Mouse (Mus musculus) layer of hippocampus, postnatal 14 days (tissue): ENCODE results near the gene Ccdc13. TPM values are rescaled to one million over a fixed set of nuclear protein-coding genes. Genes with fewer than 3 reads are reported as not detected.

Source experiments
- DNase-seq, 2 experiments: peaks; one replicate each; pipeline ENCODE4 v3.0.0; 2021 to 2022; ENCODE audit warnings: low spot score in 2 of 2, mixed read lengths in 1 of 2
- total RNA-seq, 2 experiments: library from RNA; stranded (reverse); gene quantifications; 2 replicates each; pipeline ENCODE4 v1.2.3; 2021

Ccdc13 gene
- total RNA-seq, 2 experiments from 2014 or later: 8.3 to 9.4 TPM

- DNase-seq: peak in 1 of 2 experiments; percentile 30
These were observed 31.7 kb downstream of the Ccdc13 start for GRCm38 (mm10) chr9:121807546-121807945.

GRCm38 (mm10) chr9:121802747-121803146 lies 36.5 kb downstream of the Ccdc13 start:
- DNase-seq: no peak

DNA sequence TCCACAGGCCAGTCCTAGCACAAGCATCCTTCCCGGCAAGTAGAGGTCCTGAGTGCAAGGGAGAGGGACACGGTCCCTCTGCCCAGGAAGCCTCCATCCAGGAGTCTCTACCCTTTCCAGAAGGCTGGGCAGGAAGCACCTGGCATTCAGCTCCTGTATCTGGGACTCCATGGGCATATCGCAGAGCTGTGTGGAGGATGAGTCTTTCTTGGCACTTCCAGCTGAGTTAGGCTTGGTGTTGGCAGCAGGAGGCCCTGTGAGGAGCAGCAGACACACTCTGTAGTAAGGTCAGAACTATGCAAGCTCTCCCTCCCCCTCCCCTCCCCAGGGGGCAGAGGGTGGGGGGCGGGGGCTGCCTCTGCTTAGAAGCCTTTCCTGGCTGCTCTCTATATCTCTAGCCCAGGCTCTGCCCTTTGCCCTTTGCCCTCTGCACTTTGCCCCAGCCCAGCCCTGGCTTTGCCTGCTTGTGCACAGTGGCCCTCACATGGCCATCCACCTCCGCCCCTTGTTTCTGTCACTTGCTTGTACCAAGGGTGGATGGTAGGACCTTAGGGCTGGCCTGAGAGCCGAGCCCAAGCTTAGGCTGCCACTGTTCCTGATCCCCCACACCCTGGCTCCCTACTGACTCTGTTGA lies 40.3 kb downstream of the Ccdc13 start:
- no peak for DNase-seq

GRCm38 (mm10) chr9:121797722-121798121 lies 41.5 kb downstream of the Ccdc13 start:
- no peak for DNase-seq

GRCm38 (mm10) chr9:121794972-121795539 lies 44.2 kb downstream of the Ccdc13 start:
- DNase-seq: no peak

DNA sequence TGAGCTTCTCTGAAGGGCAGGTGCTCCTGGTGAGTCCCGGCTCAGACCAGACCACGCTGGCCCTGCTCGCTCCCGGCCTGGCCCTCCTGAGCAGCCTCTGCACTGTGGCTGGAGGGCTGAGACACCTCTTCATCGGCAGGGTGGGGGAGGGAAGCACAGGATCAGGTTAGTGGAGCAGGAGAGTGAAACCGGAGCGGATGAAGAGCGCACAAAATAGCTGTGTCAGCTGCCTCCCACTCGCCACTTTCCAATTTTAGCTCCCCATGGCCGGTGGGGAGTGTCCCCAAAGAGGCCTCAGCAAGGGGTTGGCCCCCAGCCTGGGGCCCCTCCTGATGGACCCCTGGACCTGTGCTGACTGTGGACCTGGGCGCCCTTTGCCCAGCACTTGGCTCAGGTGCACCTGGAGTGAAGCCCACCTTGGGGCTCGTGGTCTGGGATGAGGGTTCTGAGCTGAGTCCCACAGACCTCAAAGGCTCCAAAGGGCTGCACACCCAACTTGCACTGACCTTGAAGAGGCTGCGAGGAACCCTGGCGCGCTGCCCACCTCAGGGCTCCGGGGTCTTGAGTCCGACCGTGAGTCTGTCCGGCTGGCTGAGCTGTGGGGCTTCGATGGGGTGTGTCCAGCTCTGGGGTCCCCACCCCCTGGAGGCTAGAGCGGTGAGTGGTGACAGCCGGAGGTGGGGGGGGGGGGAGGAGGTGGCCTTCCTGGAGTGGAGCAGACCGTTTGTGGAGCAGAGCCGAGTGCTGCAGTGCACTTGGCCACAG lies 47.3 kb downstream of the Ccdc13 start, which contains the start of gene Hhatl:
Gene Hhatl (minus strand): TSS at position 751 of the 765 bp plus-strand sequence.
- DNase-seq: no peak

GRCm38 (mm10) chr9:121791206-121791605 lies 48.1 kb downstream of the Ccdc13 start:
- DNase-seq: no peak

DNA sequence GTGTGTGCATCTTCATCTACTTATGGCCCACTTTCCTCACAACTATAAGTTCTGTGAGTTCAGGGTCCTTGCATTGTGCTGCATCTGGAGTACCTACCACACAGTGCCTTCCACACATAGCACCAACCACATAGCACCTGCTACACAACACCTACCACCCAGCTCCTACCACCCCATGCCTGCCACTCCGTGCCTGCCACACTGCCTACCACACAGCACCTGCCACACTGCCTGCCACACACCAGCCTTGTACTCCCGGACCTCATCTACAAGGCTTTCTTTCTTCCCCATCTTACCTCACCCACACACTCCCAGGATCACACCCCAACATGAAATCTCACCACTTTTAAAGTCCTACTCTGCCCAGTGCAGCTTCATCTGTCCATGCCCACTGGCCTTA lies 52.9 kb downstream of the Ccdc13 start:
- no peak for DNase-seq

GRCm38 (mm10) chr9:121785261-121785660 lies 54.0 kb downstream of the Ccdc13 start:
- no peak for DNase-seq

DNA sequence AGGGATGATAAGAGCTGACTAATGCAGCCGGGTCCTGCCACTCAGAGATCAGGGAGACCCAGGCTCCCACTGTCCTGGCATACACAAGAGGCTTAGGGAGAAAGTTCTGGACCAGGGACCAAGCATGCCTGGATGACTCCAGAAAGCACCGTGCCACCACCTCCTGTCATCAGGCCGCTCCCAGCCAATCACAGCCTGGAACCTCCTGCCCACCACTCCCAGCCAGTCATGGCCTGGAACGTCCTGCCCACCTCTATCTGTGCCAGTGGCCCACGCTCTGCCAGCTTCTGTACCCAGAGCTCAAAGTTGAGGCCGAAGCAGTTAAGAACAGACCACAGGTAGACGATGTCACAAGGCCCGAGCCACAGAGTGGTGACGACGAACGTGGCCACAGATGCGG lies 54.5 kb downstream of the Ccdc13 start:
- no peak for DNase-seq

DNA sequence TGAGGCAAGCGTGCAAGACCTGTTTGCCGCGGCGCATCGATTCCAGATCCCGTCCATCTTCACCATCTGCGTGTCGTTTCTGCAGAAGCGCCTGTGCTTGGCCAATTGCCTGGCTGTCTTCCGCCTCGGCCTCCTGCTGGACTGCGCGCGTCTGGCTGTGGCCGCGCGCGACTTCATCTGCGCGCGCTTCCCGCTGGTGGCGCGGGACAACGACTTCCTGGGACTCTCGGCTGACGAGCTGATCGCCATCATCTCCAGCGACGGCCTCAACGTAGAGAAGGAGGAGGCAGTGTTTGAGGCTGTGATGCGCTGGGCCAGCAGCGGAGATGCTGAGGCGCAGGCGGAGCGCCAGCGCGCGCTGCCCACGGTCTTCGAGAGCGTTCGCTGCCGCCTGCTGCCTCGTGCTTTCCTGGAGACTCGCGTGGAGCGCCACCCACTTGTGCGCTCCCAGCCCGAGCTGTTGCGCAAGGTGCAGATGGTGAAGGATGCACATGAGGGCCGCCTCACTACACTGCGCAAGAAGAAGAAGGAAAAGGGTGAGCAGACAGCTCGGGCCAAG lies 61.1 kb downstream of the Ccdc13 start:
- DNase-seq: peak; percentile 59 to 73

DNA sequence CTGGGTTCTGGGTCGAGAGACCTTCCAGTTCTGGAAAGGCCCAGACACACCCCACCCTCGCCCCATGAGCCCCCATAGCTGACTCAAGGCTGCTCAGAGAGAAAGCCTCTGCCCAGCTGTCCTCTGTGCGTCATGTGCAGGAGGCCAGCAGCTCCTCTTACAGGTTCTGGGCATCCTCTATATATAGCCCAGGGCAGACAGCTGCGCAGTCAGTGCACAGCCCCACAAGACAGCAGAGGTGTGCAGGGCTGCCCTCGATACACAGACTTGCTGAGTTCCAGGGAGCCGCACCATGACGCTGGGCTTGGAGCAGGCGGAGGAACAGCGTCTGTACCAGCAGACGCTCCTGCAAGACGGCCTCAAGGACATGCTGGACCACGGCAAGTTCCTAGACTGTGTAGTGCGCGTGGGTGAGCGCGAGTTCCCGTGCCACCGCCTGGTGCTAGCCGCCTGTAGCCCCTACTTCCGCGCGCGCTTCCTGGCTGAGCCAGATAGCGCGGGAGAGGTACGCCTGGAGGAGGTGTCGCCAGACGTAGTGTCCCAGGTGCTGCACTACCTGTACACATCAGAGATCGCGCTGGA lies 61.7 kb downstream of the Ccdc13 start, which contains the start of gene Klhl40:
Gene Klhl40 (plus strand): TSS at position 124 of the 582 bp plus-strand sequence.
- no peak for DNase-seq

- no peak for DNase-seq
These were observed 62.8 kb downstream of the Ccdc13 start for GRCm38 (mm10) chr9:121776511-121776910.

DNA sequence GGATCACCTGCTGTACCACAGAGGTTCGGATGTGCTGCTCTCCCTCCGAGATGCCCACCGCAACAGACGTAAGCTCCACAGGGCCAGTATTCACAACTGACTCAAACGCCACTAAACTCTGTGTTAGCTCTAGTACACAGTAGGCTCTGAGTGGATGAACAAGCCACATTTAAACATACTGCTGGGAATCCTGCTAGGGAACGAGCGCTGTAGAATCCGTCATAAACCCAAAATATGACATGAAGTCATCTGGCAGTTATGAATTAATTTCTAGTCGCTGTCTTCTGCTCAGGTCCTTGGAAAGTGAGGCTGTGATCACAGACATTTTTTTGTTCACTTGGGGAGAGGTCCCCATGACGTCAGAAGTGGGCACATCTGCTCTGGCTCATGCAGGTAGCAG lies 63.3 kb downstream of the Ccdc13 start:
- no peak for DNase-seq

GRCm38 (mm10) chr9:121772412-121772811 lies 66.8 kb downstream of the Ccdc13 start:
- no peak for DNase-seq

GRCm38 (mm10) chr9:121765166-121765855 lies 74.0 kb downstream of the Ccdc13 start:
- no peak for DNase-seq

GRCm38 (mm10) chr9:121763716-121764115 lies 75.5 kb downstream of the Ccdc13 start:
- peak in 1 of 2 experiments; percentile 54 for DNase-seq

GRCm38 (mm10) chr9:121762761-121763160 lies 76.5 kb downstream of the Ccdc13 start:
- no peak for DNase-seq

GRCm38 (mm10) chr9:121762248-121762647 lies 77.0 kb downstream of the Ccdc13 start:
- DNase-seq: no peak

- DNase-seq: no peak
These were observed 77.5 kb downstream of the Ccdc13 start for GRCm38 (mm10) chr9:121761787-121762186.
